Mouse (Mus musculus) ES-CJ7 (cell line): ENCODE data around the gene Anapc15.

Experiments used
- DNase-seq: peaks from one replicate; pipeline ENCODE4 v3.0.0; 2011; ENCODE audit warnings: low read depth, low spot score

The Anapc15 gene

GRCm38 (mm10) chr7:101847934-101848333 is 15.6 kb upstream of the Anapc15 start:
- DNase-seq = peak; percentile 39

DNA sequence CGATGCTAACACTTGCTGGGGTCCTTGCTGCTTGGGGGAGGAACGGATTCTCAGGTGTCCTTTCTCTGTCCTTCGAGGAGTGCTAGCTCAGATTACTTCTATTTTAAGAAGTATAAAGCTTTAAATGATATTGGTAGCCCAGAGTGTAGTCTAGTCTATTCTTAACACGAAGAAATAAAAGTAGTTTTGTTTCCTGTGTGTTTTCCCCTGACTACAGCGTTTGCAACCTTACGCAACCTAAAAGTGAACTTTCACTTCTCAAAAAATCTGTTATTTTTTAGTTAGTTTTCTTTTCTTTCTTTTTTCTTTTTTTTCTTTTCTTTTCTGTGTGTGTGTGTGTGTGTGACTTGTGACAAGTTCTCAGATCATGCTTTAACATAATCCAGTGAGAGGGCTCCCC is 11.8 kb upstream of the Anapc15 start:
- no peak for DNase-seq

GRCm38 (mm10) chr7:101852846-101853245 is 10.7 kb upstream of the Anapc15 start:
- no peak for DNase-seq

GRCm38 (mm10) chr7:101853816-101854215 is 9.7 kb upstream of the Anapc15 start:
- no peak for DNase-seq

DNA sequence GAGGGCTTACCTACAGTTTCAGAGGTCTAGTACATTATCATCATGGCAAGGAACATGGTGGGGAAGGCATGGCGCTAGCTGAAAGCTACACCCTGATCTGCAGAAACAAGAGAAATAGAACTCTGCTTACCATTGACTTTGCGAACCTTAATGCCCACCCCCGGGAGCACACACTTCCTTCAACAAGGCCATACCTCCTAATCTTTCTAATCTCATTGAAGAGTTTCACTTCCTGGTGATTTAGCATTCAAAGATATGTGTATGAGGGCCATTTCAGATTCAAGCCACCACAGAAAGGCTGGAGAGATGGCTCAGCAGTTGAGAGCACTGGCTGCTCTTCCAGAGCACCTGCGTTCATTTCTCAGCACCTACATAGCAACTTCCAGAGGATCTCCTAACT is 6.4 kb upstream of the Anapc15 start, which contains the start of gene Folr2:
Gene Folr2, minus strand, starts transcription at position 101 of the 400 bp plus-strand sequence.
- no peak for DNase-seq

GRCm38 (mm10) chr7:101858362-101858761 is 5.2 kb upstream of the Anapc15 start:
- no peak for DNase-seq

DNA sequence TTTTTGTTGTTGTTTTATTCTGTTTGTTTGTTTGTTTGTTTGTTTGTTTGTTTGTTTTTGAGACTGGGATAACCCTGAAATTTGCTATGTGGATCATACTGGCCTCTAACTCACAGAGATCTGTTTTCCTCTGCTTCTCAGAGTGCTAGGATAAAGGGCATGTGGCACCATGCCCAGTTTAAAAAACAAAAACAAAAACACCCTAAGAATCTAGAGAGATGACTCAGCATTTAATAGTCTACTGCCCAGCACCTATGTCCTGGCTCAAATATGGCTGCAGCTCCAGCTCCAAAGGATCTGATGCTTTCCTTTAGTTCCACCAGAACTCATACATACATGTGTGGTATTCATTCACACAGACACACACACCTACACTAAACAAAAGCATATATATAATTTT is 2.5 kb upstream of the Anapc15 start:
- DNase-seq = no peak

DNA sequence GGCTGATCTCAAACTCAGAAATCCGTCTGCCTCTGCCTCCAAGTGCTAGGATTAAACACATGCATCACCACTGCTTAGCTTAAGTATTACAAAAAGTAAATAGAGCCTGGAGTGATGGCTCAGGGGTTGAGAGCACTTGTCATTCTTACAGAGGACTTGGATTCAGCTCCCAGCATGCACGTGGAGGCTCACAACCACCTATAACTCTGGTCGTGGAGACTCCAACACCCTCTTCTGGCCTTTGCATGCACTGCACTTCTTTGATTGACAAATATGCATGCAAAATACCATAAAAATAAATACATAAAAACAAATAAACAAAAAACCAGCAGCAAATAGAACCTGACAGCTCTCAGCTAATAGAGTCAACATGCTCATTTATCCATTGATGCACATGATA is 1.2 kb upstream of the Anapc15 start:
- peak; percentile 47 for DNase-seq

DNA sequence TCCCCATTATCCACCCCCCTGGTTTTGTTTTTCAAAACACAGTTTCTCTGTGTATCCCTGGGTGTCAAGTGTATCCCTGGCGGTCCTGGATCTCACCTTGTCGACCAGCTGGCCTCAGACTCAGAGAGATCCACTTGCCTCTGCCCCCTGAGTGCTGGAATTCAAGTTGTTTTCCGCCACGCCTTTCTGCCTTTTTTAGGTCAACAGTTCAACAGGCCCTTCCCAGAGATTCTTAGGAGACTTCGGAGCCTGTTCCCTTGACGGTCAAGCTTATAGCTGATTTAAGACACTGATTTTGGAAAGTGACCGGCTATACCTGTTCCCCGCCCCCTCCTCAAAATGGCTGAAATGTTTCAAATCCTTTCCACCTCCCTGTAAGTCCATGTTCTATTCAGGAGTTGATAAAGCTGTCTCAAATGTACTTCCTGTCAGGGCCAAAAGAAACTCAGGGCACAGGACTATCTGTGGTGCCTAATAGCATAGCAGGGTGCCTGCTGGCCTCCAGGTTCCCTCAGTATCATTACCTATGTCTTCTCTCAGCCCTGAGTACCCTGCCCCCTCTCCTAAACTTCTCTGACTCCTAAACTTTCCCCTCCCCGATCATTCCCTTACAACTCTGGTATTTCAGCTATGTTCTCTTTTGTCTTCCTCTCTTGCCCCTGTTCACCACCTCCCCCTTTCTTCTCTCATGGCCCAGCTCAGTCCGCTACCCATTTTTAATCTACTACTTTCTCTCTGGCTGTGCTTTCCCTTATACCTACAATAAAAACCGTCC is 3.2 kb downstream of the Anapc15 start:
- DNase-seq = peak; percentile 82

GRCm38 (mm10) chr7:101867482-101867881 is 4.0 kb downstream of the Anapc15 start:
- DNase-seq = no peak

- peak; percentile 64 for DNase-seq
These were observed 5.0 kb downstream of the Anapc15 start for GRCm38 (mm10) chr7:101868241-101869162.

DNA sequence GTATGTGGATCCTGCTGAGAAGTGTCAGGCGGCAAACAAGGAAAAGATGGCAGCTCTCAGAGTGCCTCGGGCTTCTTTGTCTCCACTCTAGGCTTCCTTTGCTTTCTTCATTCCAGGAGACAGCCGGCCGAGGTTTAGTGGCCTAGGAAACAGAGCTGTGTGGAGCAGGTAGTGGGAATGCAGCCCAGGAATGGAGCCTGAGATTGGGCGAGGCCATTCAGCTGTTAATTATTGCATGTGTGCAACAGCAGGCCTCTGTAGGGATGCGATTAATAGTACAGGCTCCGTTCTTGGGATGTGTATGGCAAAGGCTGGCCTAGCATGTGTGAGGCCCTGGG is 5.6 kb downstream of the Anapc15 start:
- DNase-seq = peak; percentile 54

- no peak for DNase-seq
These were observed 7.1 kb downstream of the Anapc15 start, which contains the start of gene Folr1 for GRCm38 (mm10) chr7:101870629-101871028. Gene Folr1, minus strand, starts transcription at chr7:101870788.

DNA sequence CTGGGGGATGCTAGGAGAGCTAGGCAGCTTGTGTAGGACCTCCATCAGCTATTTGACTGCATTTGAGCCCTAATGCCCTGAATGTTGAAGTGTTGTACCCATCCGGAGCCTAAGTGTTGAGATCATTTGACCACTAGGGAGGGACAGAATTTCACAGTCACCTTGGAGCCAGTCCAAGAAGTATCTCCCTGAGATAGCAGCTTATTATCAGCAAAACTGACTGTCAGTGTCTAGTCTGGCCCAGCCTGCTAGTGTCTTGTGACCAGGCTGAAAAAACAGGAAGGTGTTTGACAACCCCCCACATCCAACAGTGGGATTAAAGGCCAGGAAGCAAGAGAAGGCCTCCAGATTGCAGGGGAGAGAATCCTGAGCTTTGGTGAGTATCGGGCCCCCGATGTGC is 7.8 kb downstream of the Anapc15 start:
- no peak for DNase-seq

DNA sequence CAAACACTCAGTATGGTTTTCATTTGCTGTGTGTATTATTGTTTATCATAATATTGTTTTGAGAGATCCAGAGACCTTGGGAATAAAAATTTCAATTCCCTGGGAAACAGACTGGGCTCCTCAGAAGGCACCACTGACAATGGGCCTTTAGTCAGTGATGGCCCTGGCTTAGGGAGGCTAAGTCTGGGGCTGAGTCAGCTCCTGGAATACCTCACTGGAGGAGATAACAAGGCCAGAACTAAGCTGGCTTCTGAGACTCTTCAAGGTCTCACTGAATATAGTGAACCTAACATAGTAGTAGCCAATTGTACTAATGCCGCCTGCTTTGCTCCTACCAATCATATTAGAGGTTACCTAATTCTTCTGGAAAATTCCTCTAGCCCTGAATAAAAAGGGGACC is 12.5 kb downstream of the Anapc15 start:
- no peak for DNase-seq

GRCm38 (mm10) chr7:101880855-101881254 is 17.3 kb downstream of the Anapc15 start:
- DNase-seq = no peak

DNA sequence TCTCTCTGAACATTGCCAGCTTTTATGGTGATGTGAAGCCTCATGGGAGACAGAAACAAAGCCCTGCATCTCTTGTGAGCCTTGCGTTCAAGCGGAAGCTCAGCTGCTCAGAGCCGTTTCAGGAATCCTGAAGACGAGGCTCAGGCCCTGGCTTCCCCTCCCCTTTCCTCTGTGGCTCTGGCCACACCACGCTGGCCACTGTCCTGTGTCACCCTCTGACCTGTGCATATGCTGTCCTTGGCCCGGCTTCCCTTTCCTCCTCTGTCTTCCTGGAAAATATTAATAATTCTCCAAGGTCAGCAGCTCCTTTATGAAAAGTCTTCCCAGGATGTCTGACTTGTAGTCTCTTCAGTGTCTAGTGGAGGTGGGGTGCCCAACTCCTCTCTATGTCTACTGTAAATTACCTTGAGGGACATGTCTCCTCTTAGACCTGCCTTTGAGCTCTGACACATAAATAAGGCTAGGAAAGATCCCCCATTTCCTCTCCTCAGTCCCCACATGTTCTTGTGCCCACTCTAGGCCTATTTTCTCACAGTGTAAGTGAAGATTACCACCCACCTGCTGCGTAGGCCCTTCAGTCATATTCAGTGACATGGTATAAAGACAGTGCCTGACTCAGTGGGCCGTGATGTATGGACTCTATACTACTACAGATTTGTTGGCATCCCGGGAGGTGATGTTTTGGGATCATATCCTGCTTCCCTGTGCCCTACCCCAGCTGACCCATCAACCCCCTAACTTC is 19.1 kb downstream of the Anapc15 start:
- DNase-seq = no peak

DNA sequence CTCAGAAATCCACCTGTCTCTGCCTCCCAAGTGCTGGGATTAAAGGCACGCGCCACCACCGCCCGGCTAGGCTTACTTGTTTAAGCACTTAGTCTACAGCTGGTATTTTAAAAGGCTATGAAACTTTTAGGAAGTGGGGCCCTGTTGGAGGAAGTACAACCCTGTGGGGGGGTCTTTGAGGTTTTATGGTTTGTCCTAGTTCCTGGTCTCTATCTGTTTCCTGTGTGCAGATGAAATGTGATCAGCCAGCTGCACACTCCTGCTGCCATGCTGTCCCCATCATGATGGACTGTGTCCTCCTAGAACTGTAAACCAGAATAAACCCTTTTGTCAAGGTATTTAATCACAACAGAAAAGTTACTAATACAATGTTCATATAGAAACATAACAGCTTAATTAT is 20.6 kb downstream of the Anapc15 start:
- DNase-seq = no peak

GRCm38 (mm10) chr7:101886274-101886673 is 22.8 kb downstream of the Anapc15 start:
- no peak for DNase-seq

DNA sequence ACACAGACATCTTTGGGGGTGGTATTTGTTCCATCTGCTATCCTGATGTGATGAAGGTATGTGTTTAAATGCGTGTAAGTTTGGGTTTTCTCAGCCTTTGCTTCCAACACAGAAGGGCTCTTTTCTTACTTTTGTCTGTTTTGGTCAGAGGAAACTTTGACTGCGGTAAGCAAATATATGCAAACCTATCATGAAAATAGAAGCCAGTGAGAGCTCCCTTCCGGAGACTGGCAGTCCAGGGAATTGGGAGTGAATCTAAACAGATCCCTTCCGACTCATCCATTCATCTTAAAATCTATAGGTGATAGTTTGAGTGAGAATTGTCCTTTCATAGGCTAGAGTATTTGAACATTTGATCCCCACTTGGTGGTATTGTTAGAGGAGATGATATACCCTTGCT is 24.9 kb downstream of the Anapc15 start:
- no peak for DNase-seq

DNA sequence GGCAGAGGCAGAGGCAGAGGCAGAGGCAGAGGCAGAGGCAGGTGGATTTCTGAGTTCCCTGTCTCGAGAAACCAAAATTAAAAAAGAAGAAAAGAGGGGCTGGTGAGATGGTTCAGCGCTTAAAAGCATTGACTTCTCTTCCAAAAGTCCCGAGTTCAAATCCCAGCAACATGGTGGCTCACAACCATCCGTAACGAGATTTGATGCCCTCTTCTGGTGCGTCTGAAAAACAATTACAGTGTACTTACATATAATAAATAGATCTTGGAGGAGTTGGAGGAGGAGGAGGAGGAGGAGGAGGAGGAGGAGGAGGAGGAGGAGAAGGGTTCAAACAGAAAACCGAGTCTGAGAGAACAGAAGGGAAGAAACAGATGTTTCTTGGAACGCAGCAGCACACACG is 32.2 kb downstream of the Anapc15 start:
- no peak for DNase-seq
